Mouse (Mus musculus) urinary bladder, postnatal 14 days (tissue): ENCODE measurements at regions not wholly inside any gene's neighbourhood (a gene's known extent, or its start where the extent isn't known, plus 50 kb on each side); places are given as distances from the start of the nearest gene placed in this dataset.

ENCODE experiments used
- DNase-seq: peaks from one replicate; pipeline ENCODE4 v3.0.0; 2021; ENCODE audit warnings: low spot score

GRCm38 (mm10) chr9:112864921-112865320 lies 629.2 kb upstream of the Arpp21 start:
- DNase-seq: no peak

- no peak for DNase-seq
Observed at GRCm38 (mm10) chr9:112861136-112861535, 625.4 kb upstream of the Arpp21 start.

GRCm38 (mm10) chr9:112860307-112860893 lies 624.7 kb upstream of the Arpp21 start:
- no peak for DNase-seq

- no peak for DNase-seq
Observed at GRCm38 (mm10) chr9:112841473-112841872, 605.7 kb upstream of the Arpp21 start.

GRCm38 (mm10) chr9:112839071-112839793 lies 603.5 kb upstream of the Arpp21 start:
- no peak for DNase-seq

- no peak for DNase-seq
Observed at GRCm38 (mm10) chr9:112837563-112837962, 601.8 kb upstream of the Arpp21 start.

GRCm38 (mm10) chr9:112834441-112835245 lies 598.9 kb upstream of the Arpp21 start:
- DNase-seq: no peak

- DNase-seq: no peak
Observed at GRCm38 (mm10) chr9:112831102-112831501, 595.4 kb upstream of the Arpp21 start.

- no peak for DNase-seq
Observed at GRCm38 (mm10) chr9:112828602-112829001, 592.9 kb upstream of the Arpp21 start.

- DNase-seq: no peak
Observed at GRCm38 (mm10) chr9:112826592-112826991, 590.9 kb upstream of the Arpp21 start.

- DNase-seq: no peak
Observed at GRCm38 (mm10) chr9:112821940-112822339, 586.2 kb upstream of the Arpp21 start.

GRCm38 (mm10) chr9:112811946-112812345 lies 576.2 kb upstream of the Arpp21 start:
- no peak for DNase-seq

- no peak for DNase-seq
Observed at GRCm38 (mm10) chr9:112799583-112800220, 564.0 kb upstream of the Arpp21 start.

GRCm38 (mm10) chr9:112793537-112793936 lies 557.8 kb upstream of the Arpp21 start:
- DNase-seq: no peak

GRCm38 (mm10) chr9:112771981-112772380 lies 536.2 kb upstream of the Arpp21 start:
- no peak for DNase-seq

- no peak for DNase-seq
Observed at GRCm38 (mm10) chr9:112744616-112745015, 508.9 kb upstream of the Arpp21 start.

- DNase-seq: no peak
Observed at GRCm38 (mm10) chr9:112743871-112744590, 508.3 kb upstream of the Arpp21 start.

- no peak for DNase-seq
Observed at GRCm38 (mm10) chr9:112735761-112736160, 500.0 kb upstream of the Arpp21 start.

GRCm38 (mm10) chr9:112725523-112725922 lies 489.8 kb upstream of the Arpp21 start:
- no peak for DNase-seq

GRCm38 (mm10) chr9:112725103-112725502 lies 489.4 kb upstream of the Arpp21 start:
- DNase-seq: no peak

- DNase-seq: no peak
Observed at GRCm38 (mm10) chr9:112723346-112723745, 487.6 kb upstream of the Arpp21 start.

- no peak for DNase-seq
Observed at GRCm38 (mm10) chr9:112722501-112722900, 486.8 kb upstream of the Arpp21 start.
